Mouse (Mus musculus) liver, embryonic 14.5 days (tissue): Measurements from ENCODE around the gene Ifitm6. TPM values are rescaled to one million over a fixed set of nuclear protein-coding genes. Genes with fewer than 3 reads are reported as not detected.
A peak's percentile ranks its signal among the peaks of the same experiment; 100 is the strongest.
"Not testable (repeated sequence)": the region's sequence is repeated elsewhere in the genome, so short reads cannot be mapped to it uniquely, and the experiment has no call there.

Source experiments
- ATAC-seq: fragments of 200-750 bp; cut with Nextera tagmentation; 2 replicates; pipeline ENCODE4 v1.8.0; 2017; ENCODE audit warnings: moderate number of reproducible peaks, mild to moderate bottlenecking, moderate library complexity; ENCODE audit not compliant: insufficient read depth
- DNase-seq, 3 experiments: peaks; one replicate each; pipeline ENCODE4 v3.0.0-alpha.2; 2012 to 2013; ENCODE audit warnings: low read depth in 3 of 3, low spot score in 3 of 3
- H3K27ac ChIP-seq: fragments of 300-500 bp; sonication (generic); 2 replicates; pipeline ENCODE4 v1.5.1; 2014; ENCODE audit warnings: moderate library complexity, mild to moderate bottlenecking, control low read depth, inconsistent platforms
- H3K27me3 ChIP-seq: fragments of 300-500 bp; sonication (generic); 2 replicates; pipeline ENCODE4 v1.6.1; 2014; ENCODE audit warnings: mild to moderate bottlenecking, low read length, moderate library complexity; ENCODE audit not compliant: control insufficient read depth, insufficient read depth
- H3K36me3 ChIP-seq: fragments of 300-500 bp; sonication (generic); replicated peaks from 2 replicates; pipeline ENCODE4 v1.6.1; 2014; ENCODE audit warnings: low read depth; ENCODE audit not compliant: control insufficient read depth, insufficient read depth
- H3K4me1 ChIP-seq, 2 experiments: fragments of 200-500 bp in 1 of 2; fragments of 300-500 bp in 1 of 2; sonication (generic) in 1 of 2; replicated peaks; 2 replicates each; pipeline ENCODE4 v1.6.1; 2012 to 2014; ENCODE audit warnings: antibody characterized with exemption in 1 of 2, inconsistent platforms in 1 of 2, low read length in 1 of 2; ENCODE audit not compliant: control insufficient read depth in 2 of 2, insufficient read depth in 2 of 2
- H3K4me2 ChIP-seq: fragments of 300-500 bp; sonication (generic); 2 replicates; pipeline ENCODE4 v1.6.1; 2014; ENCODE audit warnings: low read depth, mild to moderate bottlenecking, control low read depth, moderate library complexity
- H3K4me3 ChIP-seq, 2 experiments: fragments of 200-500 bp in 1 of 2; fragments of 300-500 bp in 1 of 2; sonication (generic) in 1 of 2; 2 replicates each; pipeline ENCODE4 v1.5.1; 2012 to 2014; ENCODE audit warnings: low read depth in 2 of 2, low read length in 2 of 2, mild to moderate bottlenecking in 2 of 2, control low read depth in 1 of 2, inconsistent platforms in 1 of 2, moderate library complexity in 1 of 2; ENCODE audit not compliant: insufficient read depth in 1 of 2
- H3K9ac ChIP-seq: fragments of 300-500 bp; sonication (generic); replicated peaks from 2 replicates; pipeline ENCODE4 v1.6.1; 2014; ENCODE audit warnings: mild to moderate bottlenecking, control low read depth, moderate library complexity
- H3K9me3 ChIP-seq: fragments of 300-500 bp; sonication (generic); 2 replicates; pipeline ENCODE4 v1.6.1; 2016; ENCODE audit warnings: low read length, mixed read lengths; ENCODE audit not compliant: control insufficient read depth
- CTCF ChIP-seq: IDR thresholded peaks from 2 replicates; pipeline ENCODE4 v1.5.1; 2016; ENCODE audit warnings: antibody characterized with exemption, low read depth, control low read depth
- EP300 ChIP-seq: IDR thresholded peaks from 2 replicates; pipeline ENCODE4 v1.6.1; 2016; ENCODE audit warnings: antibody characterized with exemption, low read depth
- WGBS: fragments of 180-500 bp; shearing (Covaris S2); extraction: QIAGEN DNeasy Blood & Tissue Kit; methylation state at CpG from one replicate; pipeline ENCODE4 v1.1.7; 2014; ENCODE audit not compliant: insufficient replicate concordance; 5-methylcytosine and 5-hydroxymethylcytosine counted together
- polyA plus RNA-seq, 2 experiments: library from polyadenylated mRNA; depleted of rRNA in 1 of 2; stranded (reverse) in 1 of 2; unstranded in 1 of 2; fragments of >200 nt; fragmentation: Nextera tagmentation in 1 of 2; extraction: Ambion mirVana in 1 of 2; gene quantifications; 2 replicates each; pipeline versions ENCODE4 v1.2.1 to v1.2.3; 2012 to 2014

Ifitm6 gene
- polyA plus RNA-seq (2012; rRNA removed) (8.3 and 9.2 TPM in 2 replicates), polyA plus RNA-seq (2014; fragmentation: Nextera tagmentation; extraction: Ambion mirVana) (6.0 and 9.6 TPM in 2 replicates)

DNA sequence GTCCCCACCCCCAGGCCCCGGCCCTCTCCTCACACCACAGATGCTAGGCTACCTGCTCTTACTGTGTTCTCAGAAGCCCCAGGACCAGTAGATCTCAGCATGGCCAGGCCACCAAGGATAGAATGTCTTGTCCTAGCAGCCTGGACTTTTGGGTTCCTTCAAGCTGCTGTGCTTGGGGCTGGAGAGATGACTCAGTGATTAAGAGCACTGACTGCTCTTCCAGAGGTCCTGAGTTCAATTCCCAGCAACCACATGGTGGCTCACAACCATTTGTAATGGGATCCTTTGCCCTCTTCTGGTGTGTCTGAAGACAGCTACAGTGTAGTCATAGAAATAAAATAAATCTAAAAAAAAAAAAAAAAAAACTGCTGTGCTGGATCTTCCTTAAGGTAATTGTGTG is at the start of gene Ifitm6:
Gene Ifitm6 (minus strand): TSS at position 101 of the 400 bp plus-strand sequence.
- H3K9me3 ChIP-seq, H3K4me2 ChIP-seq, H3K27ac ChIP-seq, H3K4me3 ChIP-seq, ATAC-seq, H3K4me1 ChIP-seq, H3K27me3 ChIP-seq, H3K36me3 ChIP-seq, DNase-seq, H3K9ac ChIP-seq: not testable (repeated sequence)
- 64% methylated on average over 1 of the region's 1 CpGs for WGBS

DNA sequence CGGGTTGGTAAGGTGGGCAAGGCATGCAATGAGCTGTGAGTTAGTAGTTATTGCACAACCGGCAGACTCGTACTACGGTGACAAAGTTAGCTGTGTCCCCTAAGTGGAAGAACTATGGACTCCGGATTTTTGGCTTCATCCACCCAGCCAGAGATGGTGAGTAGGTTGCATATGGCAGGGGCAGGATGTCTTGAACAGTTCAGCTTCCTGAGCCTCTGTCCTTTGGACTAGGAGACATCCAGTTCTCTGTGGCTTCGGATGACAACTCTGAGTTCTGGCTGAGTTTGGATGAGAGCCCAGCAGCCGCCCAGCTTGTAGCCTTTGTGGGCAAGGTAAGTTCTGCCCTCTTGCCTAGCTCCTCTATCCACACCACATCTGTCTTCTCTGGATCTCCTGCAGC is 46.9 kb upstream of the Ifitm6 start:
- DNase-seq (no peak), ATAC-seq (0 out of 2 replicates have a peak, but pooled peaks have one; percentile 1)
- Histone ChIP-seq H3K27ac (no peak overlapping the region), H3K9ac (no peak overlapping the region), H3K4me3 (no peak overlapping the region), H3K9me3 (no peaks in the 10 kb centered on the region), H3K4me1 (peaks cover 0 to 14% of the 10 kb centered on the region in 2 experiments; a peak in 2 of 4 replicates), H3K4me2 (peak overlapping the region; percentile 22; the same call in 1 of the 2 replicates), H3K27me3 (peaks cover 32% of the 10 kb centered on the region), H3K36me3 (no peaks in the 10 kb centered on the region)
- 52% methylated on average over 7 of the region's 7 CpGs for WGBS
- no peak for TF ChIP-seq CTCF

DNA sequence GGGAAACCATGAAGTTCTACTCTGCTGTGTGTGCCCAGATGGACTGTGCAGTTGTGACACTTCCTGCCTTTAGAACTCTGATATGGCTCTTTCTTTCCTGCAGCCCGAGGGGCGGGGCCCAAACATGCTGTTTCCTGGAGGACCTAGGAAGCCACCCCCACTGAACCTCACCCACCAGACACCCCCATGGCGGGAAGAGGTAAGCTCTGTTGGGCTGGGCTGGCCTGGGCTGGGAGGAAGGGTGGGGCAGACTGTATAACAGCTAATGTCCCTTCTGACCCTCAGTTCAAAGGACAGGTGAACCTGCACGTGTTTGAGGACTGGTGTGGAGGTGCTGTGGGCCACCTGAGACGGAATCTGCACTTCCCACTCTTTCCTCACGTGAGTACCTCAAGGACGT is 46.5 kb upstream of the Ifitm6 start:
- H3K27ac ChIP-seq = no peak overlapping the region
- ATAC-seq = peak; percentile 38
- H3K9ac ChIP-seq = no peak overlapping the region

DNA sequence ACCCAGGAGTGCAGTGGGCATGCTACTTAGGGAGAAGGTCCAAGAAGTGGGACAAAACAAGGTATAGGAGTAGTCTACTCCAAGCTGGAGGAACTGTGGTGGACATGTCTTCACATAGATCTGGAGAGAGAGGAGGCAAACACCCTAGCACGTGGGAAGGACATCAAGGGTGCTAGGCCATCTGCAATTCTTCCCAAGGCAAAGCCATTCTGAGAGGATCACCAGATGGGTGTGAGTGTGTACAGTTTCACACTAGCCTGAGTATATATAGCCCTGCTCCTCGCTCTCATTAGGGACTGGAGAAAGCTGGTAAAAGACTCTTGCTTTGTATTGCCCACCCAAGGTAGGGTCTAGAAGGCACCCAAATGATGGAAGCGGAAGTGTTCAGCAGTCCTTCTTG is 45.6 kb upstream of the Ifitm6 start:
- H3K27ac ChIP-seq = no peak overlapping the region
- no peaks in the 10 kb centered on the region for H3K36me3 ChIP-seq
- ATAC-seq (no peak), DNase-seq (no peak)
- TF ChIP-seq CTCF = no peak
- no peak overlapping the region for H3K4me2 ChIP-seq
- no peak overlapping the region for H3K4me3 ChIP-seq
- H3K9ac ChIP-seq = no peak overlapping the region
- no peaks in the 10 kb centered on the region for H3K9me3 ChIP-seq
- 63% methylated on average over 3 of the region's 3 CpGs for WGBS
- H3K4me1 ChIP-seq = peaks cover 0 to 14% of the 10 kb centered on the region in 2 experiments; a peak in 2 of 4 replicates
- H3K27me3 ChIP-seq = peaks cover 31% of the 10 kb centered on the region

More for the DNA sequence above, 46.5 kb upstream of the Ifitm6 start:
- H3K36me3 ChIP-seq = no peaks in the 10 kb centered on the region
- DNase-seq = no peak
- H3K4me3 ChIP-seq = no peak overlapping the region
- TF ChIP-seq CTCF (no peak), EP300 (no peak)
- H3K4me2 ChIP-seq = peak overlapping the region; percentile 22; the same call in 1 of the 2 replicates
- H3K27me3 ChIP-seq = peaks cover 31% of the 10 kb centered on the region
- no peaks in the 10 kb centered on the region for H3K9me3 ChIP-seq
- 13% methylated on average over 7 of the region's 7 CpGs for WGBS
- peaks cover 0 to 14% of the 10 kb centered on the region in 2 experiments; a peak in 2 of 4 replicates for H3K4me1 ChIP-seq

DNA sequence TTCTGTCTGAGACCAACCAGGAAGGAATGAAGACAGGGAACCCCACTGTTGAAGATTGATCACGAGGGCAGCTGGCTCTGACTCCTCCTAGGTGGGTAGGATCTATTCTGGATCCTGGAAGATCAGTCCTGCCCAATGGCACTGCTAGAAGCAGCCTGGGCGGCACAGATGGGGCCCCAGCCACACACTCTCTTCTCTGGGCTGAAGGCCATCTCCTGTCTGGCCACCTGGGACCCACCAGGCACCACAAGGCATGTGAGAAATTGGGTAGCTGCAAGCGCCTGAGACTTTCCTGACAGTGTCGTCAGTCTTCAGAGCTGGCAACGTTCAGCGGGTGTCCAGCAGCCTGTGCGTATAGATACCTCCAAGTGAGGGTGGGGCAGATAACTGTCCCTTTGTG is 44.8 kb upstream of the Ifitm6 start:
- no peak for DNase-seq
- TF ChIP-seq CTCF = no peak
- TF ChIP-seq EP300 = no peak
- H3K9ac ChIP-seq = no peak overlapping the region
- no peak for ATAC-seq
- peaks cover 0 to 14% of the 10 kb centered on the region in 2 experiments; a peak in 2 of 4 replicates for H3K4me1 ChIP-seq
- no peak overlapping the region for H3K27ac ChIP-seq
- H3K27me3 ChIP-seq = peaks cover 31% of the 10 kb centered on the region
- no peaks in the 10 kb centered on the region for H3K36me3 ChIP-seq
- H3K4me2 ChIP-seq = no peak overlapping the region
- H3K9me3 ChIP-seq = no peaks in the 10 kb centered on the region
- H3K4me3 ChIP-seq = no peak overlapping the region
- WGBS = 18% methylated on average over 7 of the region's 7 CpGs
